Mouse (Mus musculus): ENCODE measurements around the gene Tmub1. TPM values are rescaled to one million over a fixed set of nuclear protein-coding genes. Genes with fewer than 3 reads are reported as not detected.

Tmub1 gene
- total RNA-seq (2021) = 10 to 100 TPM; 11.7 to 13.2 TPM
- long read RNA-seq, experiment 1, transcript Tmub1-201 (3 exons, 1,333 nt) = major isoform, 5 of 5 reads
- long read RNA-seq, experiment 1, partial matches to known transcripts = 0 of 5 reads
- long read RNA-seq, experiment 1, other reads (novel, unspliced or antisense) = 0 of 5 reads
- long read RNA-seq, experiment 2, transcript Tmub1-201 (3 exons, 1,333 nt) = major isoform, 10 of 15 reads
- long read RNA-seq, experiment 2, partial matches to known transcripts = 1 of 15 reads
- long read RNA-seq, experiment 2, other reads (novel, unspliced or antisense) = 4 of 15 reads

DNA sequence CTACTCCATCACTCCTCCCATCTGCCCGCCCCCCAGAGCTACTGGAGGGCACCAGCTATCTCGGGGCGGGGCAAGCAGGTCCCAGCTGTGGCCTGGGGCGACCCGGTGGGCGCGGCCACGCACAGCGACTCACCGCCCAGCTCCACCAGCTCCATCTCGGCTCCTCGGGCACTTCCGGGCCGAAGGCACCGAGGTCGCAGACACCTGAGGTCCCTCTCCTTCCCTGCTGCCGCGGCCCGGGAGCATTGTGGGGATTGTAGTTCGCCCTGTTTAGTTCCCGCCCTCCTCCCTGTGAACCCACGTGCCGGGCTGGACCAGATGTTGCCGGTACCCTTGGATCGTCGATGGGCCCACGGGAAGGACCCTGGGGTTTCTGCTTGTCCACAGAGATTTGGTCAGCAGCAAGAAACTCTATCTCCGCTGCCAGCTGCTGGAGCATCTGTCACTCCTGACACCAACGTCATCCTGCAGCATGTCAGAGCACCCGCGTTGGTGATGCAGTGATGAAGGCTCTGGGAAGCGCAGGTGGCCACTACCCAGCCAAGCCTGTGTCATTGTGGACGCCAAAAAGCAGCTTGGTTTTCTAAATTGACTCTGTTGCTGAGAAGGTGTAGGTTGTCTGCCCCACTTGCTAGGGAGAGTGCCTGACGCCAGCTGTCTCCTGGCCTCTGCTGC, at the start of gene Tmub1:
Gene Tmub1 (minus strand): TSS at position 231 of the 675 bp plus-strand sequence.
- peak; percentile 78 for DNase-seq (ENCODE audit: low spot score in 2 of 2)

DNA sequence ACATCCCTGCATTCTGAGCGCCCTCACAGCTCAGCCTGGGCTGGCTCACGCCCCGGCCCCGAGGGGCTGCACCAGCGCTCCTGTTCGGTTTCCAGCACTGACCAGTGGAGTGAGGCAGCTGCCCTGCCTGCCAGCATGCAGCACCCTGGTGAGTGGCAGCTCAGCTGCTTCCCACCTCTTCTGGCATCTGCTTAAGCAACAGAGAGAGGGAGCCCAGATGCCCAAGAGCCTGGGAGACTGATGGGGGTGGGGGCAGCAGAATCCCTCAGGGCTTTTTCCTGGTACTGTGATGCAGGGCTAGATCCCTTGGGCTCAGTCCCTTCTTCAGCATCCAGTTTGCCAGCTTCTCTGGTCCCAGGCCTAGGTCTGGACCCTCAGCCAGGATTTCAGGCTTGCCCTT, 49.1 kb upstream of the Tmub1 start:
- no peak for DNase-seq (ENCODE audit: low spot score in 2 of 2)

DNA sequence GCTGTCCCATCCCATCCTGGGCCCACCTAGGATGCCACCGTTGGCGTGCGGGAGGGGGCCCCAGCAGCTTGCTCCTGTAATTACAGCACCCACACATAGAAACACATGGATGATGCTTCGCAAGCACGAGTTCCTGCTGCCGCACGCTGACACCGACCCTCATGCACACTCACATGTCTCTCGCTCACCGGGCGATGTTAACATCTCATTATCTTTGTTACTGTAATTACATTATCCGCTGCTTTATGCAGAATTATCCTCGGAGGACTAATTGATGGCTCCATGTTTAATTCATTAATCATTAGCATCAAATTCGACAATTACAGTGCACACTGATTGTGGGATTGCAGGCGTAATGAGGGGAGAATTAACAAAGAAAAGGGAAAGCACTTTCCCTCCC, 47.4 kb upstream of the Tmub1 start:
- no peak for DNase-seq (ENCODE audit: low spot score in 2 of 2)

DNA sequence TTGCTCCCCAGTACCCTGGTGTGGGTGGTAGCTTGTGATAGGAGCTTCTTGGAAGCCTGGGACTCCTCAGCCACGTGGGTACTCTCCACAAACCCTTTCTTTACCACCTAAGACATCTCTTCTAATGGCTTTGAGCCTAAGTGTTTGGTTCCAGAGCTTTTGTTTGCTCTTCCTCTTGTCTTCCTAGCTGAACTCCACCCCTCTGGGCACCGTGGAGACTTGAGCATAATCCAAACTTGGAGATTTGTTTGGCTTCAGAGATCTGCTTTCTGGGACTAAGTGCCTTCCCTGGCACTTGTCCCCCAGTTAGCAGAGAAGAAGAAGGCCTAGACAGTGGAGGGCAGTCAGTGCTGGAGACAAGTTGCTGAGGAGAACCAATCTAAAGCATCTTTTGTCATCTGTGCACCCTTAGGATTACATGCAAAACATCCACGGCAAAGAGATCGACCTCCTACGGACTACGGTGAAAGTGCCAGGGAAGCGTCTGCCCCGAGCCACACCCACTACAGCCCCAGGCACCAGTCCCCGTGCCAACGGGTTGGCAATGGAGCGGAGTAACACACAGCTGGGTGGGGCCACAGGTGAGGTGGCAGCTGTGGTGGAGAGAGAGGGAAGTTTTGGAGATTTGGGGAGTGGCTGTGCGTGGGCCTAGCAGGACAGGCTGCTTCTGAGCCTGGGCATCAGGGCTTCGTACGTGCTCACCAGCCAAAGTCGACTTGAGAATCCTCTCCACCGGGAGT, 45.1 kb upstream of the Tmub1 start:
- DNase-seq (ENCODE audit: low spot score in 2 of 2) = no peak

DNA sequence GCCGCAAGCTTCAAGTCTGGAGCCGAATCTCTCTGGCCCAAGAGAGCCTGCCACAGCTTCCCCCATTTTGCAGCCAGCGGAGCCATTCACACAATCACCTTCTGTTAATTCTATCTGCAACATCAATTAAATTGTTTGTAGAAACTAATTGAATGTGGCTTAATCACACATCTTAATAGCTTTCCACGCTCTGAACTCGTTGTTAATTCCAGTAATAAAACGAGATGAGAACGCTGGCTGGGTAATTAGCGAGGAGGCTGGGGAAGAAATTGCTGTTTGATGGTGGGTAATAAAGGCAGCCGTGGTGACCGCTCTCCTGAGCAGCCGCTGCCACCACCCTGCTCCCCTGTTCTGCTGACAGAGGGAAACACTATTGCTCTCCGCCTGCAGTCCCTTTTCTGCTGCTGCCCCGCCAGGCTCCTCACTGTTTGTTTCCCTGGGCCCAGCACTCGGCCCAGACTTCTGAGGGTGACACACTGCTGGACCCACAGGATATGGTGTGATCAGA, 42.8 kb upstream of the Tmub1 start:
- DNase-seq (ENCODE audit: low spot score in 2 of 2) = no peak

DNA sequence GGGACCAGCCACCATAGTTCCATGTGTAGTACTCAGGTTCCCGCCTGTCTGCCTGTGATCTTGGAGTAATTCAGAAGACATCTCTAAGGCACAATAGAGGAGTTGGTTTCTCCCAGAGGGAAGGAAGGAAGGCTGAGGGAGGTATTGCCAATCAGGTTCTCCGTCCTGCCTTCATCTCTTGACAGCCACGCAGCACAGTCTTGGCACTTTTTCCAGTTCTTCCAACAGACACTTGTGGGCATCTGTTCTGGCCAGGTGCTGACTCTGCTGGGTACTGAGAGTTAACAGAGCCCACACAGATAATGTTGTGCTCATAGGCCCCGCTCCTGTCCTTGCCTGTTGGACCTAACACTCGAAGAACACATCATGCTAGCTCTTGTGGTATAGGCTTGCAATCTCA, 39.1 kb upstream of the Tmub1 start:
- DNase-seq (ENCODE audit: low spot score in 2 of 2) = no peak

DNA sequence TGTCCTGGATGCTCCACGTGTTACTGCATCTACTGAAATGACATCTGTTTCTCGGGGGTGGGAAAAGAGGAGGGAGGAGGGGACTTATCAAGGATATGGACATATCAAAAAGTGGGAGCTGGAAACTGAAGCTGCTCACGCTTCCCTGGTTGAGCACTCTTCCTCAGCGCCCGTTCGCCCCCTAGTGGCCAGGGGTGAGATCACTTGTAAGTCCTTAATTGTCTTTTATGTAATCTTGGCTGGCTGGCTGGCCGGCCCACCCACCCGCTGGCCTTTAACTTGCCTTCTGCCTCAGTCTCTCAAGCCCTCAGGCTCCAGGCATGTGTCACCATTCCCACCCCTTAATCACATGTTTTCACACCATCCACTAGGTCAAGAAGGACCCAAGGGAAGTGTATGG, 38.4 kb upstream of the Tmub1 start:
- DNase-seq (ENCODE audit: low spot score in 2 of 2) = peak; percentile 86 to 91

DNA sequence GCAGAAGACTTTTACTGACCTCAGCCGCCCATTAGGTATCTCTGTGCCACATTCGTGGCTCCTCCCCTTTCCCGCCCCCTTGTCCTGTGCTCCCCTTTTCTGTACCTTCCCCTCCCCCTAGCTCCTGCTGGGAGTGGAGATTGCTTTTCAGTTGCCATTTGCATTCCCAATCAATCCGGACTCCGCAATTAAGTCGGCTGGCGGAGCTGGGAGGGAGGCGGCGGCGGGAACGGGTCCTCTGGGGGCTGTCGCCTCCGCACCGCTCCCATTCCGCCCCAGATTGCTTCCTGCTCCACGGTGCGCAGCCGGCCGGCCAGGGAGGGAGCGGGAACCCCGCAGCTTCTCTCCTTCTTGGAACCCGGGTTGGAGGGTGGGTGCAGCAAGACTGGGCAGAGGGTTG, 37.3 kb upstream of the Tmub1 start:
- DNase-seq (ENCODE audit: low spot score in 2 of 2) = no peak

DNA sequence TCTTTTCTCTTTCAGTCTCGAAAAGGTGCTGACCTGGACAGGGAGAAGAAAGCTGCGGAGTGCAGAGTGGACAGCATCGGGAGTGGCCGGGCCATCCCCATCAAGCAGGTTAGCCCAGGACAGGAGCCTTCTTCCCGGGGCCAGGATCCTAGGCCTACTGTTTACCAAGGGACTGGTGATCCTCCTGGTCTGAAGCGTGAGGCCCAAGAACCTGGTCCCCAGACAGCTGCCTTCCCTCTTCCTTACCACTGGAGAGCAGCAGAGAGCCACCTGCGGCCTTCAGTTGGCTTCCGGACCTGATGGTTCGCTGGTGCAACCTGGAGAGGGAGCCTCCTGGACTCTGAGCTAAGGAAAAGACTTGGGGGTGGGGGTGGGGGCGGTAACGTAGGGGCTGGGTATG, 35.7 kb upstream of the Tmub1 start:
- peak in 1 of 2 experiments; percentile 33 for DNase-seq (ENCODE audit: low spot score in 2 of 2)

DNA sequence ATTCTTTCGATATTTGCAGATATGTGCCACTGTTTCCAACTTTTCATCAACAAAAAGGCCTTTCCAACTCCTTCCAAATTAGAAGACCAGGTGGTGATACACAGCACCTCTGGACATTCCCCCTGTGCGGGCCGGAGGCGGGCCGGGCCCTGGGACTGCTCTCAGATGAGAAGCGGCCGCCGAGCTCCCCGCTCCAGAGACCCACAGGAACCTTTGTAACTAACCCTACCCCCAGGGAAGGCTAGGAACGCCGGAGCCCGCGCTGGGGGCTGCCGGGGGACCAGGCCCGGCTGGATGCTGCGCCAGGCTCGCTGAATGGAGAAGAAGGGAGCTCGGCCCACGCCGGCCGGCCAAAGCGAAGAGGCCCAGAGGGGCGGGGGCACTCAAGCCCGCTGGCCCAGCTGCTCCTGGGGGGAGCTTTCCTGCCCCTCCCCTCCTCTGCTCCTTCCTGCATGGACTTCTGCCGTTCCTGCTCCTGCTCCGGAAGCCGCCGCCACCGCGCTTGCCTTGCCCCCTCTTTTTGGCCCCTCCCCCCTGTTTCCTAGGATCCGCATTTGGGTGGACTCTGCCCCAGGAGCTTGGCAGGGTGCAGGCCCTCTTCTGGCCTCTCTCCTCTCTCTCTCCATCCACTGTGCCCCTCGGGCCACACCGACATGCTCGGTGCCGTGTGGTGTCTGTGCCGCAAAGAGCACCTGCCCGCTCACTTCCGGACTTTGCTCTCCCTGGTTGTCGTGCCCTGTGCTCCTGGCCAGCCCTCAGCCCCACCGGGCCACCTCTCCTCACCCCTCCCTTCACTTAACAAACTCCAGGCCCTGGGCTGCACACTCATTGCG, 34.8 kb upstream of the Tmub1 start:
- DNase-seq (ENCODE audit: low spot score in 2 of 2) = no peak

DNA sequence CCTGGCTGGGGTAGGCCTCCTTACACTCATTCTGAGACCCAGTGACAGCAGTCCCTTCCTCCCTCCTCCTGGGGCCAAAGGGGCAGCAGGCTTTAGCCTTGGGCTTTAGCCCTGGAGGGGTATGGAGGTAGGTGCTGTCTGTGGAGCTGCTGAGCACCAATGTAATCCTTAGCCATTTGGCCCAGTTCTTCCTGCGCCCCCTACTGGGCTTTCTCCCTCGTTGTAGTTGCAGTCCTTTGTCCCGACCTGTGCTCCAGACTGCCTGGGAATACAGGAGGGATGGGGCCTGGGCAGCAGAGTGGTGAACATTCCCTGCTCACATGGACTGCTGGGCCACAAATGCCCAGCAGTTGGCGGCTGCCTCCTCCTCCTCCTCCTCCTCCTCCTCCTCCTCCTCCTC, 34.0 kb upstream of the Tmub1 start:
- DNase-seq (ENCODE audit: low spot score in 2 of 2) = peak; percentile 60 to 63

DNA sequence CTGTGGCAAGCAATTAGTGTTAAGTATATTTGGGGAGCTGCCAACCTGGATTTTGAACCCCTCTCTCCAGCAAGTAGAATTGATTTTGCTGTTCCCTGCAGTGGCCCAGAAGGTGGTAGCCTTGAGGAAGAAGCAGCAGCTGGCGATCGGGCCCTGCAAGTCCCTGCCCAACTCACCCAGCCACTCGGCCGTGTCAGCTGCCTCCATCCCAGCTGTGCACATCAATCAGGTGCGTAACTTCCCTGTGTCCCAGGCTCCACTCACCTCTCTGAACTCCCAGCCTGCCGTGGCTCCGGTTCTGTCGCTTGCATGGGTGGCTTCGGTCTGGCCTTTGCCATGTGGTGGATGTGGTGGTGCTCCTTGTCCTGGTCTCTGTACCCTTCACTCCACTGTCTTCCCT, 30.3 kb upstream of the Tmub1 start:
- no peak for DNase-seq (ENCODE audit: low spot score in 2 of 2)

DNA sequence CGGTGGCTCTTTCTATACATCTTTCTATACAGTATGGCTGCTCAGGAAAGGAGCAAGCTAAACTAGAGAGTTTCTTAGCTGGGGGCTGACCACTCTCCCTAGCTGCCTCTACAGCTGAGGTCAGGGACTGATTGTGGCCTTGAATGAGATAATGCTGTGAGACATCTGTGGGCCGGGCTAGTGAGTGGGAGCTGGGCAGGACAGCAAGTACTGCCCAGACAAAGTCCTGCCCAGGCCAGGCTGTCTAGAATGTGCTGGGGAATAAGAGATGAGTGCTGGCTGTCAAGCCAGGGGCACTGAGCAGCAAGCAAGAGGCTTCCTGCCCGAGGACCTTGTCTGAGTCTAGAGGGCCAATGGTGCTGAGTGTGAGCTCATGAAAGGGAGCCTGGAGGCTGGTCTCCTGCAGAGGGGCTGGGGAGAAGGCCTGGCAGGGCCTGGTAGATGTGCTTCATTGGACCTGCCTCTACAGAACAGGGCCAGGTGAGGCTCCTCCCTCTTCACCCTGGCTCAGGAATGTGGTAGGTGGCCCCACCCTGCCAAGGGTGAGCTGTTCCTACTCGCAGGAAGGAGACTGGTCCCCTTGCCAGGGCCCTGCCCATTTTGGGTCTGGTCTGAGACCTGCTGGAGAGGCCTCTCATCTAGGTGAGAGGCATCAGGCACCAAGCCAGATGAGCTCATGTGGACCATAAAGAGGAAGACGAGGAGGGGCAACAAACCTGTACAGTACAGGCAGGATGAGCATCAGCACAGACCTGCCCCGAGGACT, 28.0 kb upstream of the Tmub1 start:
- peak; percentile 48 to 55 for DNase-seq (ENCODE audit: low spot score in 2 of 2)

DNA sequence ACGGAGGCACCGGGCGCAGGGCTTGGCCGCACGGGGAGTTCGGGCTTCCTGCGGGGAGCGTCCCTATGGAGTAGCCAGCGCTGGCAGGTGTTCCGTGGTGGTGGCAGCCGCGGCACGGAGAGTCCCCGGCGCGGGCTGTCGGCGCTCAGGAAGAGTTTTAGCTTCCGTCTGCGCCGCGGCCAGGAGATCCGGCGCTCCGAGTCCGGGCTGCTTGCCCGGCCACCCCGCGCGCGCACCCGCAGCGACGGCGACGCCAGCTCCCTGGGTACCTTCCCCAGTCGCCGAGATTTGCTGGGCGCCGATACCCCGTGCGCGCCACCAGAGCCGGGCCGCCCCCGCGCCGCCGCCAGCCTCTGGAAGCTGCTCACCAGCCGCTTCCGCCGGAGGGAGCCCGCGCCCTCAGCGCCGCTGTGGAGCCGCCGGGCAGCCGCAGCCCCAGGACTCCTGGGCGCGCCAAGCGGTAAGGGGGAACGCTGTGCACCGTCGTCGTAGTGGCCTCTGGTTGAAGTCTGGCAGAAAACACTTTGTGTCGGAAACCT, 27.1 kb upstream of the Tmub1 start:
- DNase-seq (ENCODE audit: low spot score in 2 of 2) = peak; percentile 69

DNA sequence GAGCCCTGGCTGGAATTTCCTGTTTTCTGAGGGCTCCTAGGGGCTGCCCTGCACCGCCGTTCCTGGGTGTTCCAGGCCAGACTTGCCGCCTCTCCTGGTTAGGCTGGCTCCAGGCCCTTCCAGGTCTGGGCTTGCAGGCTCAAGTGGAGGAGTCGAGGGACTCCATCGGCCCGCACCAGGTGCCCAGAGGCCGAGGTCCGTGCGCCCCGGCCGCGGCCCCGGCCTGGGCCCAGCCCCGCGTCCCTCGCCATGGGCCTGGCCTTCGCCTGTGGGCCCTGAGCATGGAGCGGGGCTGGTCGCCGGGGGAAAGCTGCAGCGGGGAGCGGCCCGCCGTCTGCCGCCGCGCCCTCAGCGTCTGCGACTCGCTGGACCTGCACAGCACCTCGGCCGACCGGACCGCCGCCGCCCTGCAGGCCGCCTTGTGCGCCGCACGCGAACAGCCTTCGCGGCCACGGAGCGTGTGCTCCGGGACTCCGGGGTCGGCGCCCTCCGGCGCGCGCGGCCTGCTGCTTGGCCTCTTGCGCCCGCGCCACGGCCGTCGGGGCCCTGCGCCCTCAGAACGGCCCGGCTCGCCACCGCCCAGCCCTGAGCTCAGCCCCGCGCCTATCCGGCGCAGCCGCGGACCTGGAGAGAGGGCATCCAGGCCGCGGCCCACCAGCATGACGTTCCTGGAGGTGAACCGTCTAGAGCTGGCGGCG, 26.5 kb upstream of the Tmub1 start:
- no peak for DNase-seq (ENCODE audit: low spot score in 2 of 2)

DNA sequence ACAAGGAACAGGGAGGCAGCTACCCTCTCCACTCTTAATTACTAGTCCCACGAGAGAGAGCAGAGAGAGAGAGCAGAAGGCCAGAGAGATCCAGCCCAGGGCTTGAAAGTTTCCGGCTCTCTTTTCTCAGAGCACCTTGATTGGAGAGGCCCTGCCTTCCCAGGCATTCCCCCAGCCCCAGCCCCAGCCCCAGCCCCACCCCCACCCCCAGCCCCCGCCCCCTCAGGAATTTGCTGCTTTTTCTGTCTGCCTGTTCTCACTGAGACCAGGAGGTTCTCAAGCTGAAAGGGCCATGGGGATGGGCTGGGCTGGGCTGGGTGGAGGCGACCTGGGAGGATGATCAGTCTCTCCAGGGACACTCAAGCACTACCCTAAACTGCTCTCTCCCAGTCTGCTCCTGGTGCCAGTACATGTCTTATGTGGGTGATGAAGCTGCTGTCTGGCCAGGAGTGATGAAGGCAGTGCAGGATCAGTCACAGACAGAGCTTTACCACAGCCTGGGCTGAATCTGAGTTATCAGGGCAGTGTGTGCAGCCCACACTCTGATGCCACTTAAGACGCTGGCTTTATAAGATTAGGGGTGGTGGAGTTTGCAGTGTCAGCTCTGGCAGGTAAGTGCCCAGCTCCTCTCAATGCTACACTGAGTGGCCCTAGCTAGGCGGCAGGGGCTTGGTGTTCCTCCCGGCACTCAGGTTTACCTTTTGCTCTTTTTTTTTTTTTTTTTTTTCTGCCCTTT, 25.4 kb upstream of the Tmub1 start:
- DNase-seq (ENCODE audit: low spot score in 2 of 2) = no peak

DNA sequence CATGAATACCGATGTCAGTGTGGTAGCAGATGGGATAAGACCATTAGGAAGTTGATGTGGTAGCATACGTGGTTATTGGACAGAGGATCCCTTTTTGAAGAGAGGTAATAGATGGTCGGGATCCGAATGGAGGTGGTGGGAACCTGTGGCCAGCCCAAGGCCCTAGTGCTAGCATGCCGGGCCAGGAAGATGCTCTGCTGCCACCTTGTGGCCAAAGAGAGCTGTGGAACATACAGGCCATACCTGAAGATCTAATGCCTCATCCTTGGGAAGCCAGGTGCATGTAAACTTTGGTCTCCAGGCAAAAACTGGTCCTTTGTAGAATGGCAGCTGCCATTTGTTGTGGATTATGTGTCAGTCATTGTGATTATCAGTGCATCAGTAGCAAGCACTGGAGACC, 22.9 kb upstream of the Tmub1 start:
- DNase-seq (ENCODE audit: low spot score in 2 of 2) = peak; percentile 76 to 81

DNA sequence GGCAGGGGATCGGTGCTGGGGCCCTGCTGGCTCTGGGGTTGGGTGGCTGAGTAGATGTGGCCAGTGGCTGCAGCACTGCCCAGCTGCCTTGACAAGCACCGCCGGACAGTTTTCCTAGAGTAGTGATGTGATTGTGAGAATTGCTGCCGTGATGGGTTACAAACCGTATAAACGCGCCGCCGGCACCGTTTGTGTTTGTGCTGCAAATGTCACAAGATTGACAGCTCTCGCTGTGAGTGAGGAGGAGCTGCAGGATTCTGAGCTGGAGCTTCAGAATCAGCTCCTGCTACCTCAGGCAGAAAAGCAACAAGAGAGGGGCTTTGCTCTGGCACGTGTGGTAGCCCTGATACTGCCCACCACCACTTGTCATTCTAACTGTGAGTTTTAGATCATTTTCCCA, 19.1 kb upstream of the Tmub1 start:
- DNase-seq (ENCODE audit: low spot score in 2 of 2) = no peak

DNA sequence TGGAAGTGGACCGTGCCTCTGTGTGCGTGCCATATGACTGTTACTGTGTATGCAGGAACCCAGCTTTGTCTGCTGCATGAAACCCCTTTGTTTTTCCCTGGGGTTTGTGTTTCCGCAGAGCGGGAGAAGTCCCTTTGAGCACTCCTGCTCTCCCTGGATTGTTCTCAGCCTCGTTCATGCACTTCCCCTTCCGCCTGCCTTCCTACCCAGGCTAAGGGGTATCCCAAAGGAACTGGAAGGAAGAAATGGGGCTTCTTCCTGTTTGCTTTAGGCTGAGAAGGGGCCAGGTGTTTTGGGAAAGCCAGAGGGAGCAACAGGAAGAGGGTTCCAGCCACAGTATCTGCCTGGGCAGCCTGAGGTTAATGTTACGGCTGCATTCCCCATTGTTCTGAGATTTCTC, 8.0 kb upstream of the Tmub1 start:
- no peak for DNase-seq (ENCODE audit: low spot score in 2 of 2)

Data from adrenal gland, adult 18-20 months (tissue).